Mouse (Mus musculus): ENCODE results near the gene Tmem199. TPM values are rescaled to one million over a fixed set of nuclear protein-coding genes. Genes with fewer than 3 reads are reported as not detected.

Gene Tmem199
- polyA plus RNA-seq, 1 experiment from 2014 or later: 61.9 TPM

- no peak overlapping the region for H3K4me3 ChIP-seq (ENCODE audit: low read depth, low read length)
- H3K27ac ChIP-seq (ENCODE audit: low read depth, low read length): no peak overlapping the region
- ATAC-seq (replicated peaks; ENCODE audit: low FRiP score): no peak
- H3K36me3 ChIP-seq (ENCODE audit: control insufficient read depth, insufficient read depth, low read length): peaks cover 6% of the 10 kb centered on the region; the same call in 1 of the 2 replicates
- peak overlapping the region; percentile 81 for H3K4me2 ChIP-seq
- no peak for DNase-seq (ENCODE audit: low spot score)
- 68% methylated on average over 2 of the region's 2 CpGs for WGBS
- no peaks in the 10 kb centered on the region for H3K27me3 ChIP-seq (replicated peaks; ENCODE audit: control insufficient read depth, insufficient read depth, low read length)
- H3K9ac ChIP-seq (ENCODE audit: low read depth, low read length): no peak overlapping the region
- H3K4me1 ChIP-seq (replicated peaks; ENCODE audit: control insufficient read depth, insufficient read depth, low read length): peaks cover 20% of the 10 kb centered on the region
- no peaks in the 10 kb centered on the region for H3K9me3 ChIP-seq (ENCODE audit: control insufficient read depth, low read length)
Observed at GRCm38 (mm10) chr11:78547718-78548460, 35.9 kb upstream of the Tmem199 start.

DNA sequence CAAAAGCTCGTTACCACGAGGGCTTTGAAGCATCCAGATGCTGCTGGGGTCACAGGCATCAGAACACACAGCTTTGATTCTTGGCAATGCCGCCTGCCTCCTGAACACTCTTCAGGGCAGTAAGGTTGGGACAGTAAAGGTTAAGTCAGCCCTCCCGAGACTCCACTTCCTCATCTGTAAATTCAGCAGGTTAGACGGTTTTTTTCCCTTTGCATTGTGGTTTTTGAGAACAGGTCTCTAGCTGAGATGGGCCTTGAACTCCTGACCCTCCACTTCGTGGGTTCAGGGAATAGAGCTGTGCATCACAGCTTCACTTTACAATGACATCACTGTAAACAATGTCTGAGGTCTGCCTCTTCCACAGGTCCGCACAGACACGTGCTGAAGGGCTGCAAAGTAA is 33.2 kb upstream of the Tmem199 start:
- no peak overlapping the region for H3K27ac ChIP-seq (ENCODE audit: low read depth, low read length)
- peaks cover 15% of the 10 kb centered on the region for H3K36me3 ChIP-seq (ENCODE audit: control insufficient read depth, insufficient read depth, low read length)
- H3K4me1 ChIP-seq (replicated peaks; ENCODE audit: control insufficient read depth, insufficient read depth, low read length): peaks cover 20% of the 10 kb centered on the region
- no peaks in the 10 kb centered on the region for H3K9me3 ChIP-seq (ENCODE audit: control insufficient read depth, low read length)
- ATAC-seq (replicated peaks; ENCODE audit: low FRiP score) (no peak; the same call in 1 of the 2 replicates), DNase-seq (ENCODE audit: low spot score) (no peak)
- WGBS: 53% methylated on average over 8 of the region's 8 CpGs
- H3K27me3 ChIP-seq (replicated peaks; ENCODE audit: control insufficient read depth, insufficient read depth, low read length): no peaks in the 10 kb centered on the region
- no peak overlapping the region for H3K9ac ChIP-seq (ENCODE audit: low read depth, low read length)
- no peak overlapping the region for H3K4me3 ChIP-seq (ENCODE audit: low read depth, low read length)
- no peak overlapping the region for H3K4me2 ChIP-seq

DNA sequence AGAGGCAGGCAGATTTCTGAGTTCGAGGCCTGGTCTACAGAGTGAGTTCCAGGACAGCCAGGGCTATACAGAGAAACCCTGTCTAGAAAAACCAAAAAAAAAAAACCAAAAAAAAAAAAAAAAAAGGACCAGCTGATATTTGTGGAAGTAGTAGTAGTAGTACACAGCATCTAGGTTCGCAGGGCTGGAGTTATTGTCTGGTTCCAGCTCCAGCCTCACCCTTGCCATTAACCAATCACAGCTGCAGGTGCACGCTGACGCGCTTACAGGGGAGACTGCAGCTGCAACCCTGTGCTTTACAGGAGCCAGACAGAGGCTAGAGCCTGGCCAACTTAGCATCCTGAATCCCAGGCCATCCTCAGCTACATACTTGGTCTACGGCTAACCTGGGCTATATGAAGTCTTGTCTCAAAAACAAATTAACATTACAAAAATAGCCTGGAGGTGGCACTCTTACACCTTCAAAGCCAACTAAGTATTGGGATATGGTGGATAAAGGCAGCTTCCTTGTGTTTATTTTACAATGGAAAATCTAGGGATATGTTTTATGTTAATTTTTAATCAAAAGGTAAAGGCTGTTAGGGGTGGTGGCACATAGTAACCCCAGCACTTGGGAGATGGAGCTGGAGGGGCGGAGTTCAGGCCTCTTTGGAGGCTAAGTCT is 32.6 kb upstream of the Tmem199 start:
- Histone ChIP-seq H3K4me2 (no peak overlapping the region), H3K9ac (ENCODE audit: low read depth, low read length) (no peak overlapping the region), H3K27ac (ENCODE audit: low read depth, low read length) (no peak overlapping the region), H3K36me3 (ENCODE audit: control insufficient read depth, insufficient read depth, low read length) (peaks cover 15% of the 10 kb centered on the region), H3K27me3 (replicated peaks; ENCODE audit: control insufficient read depth, insufficient read depth, low read length) (no peaks in the 10 kb centered on the region), H3K9me3 (ENCODE audit: control insufficient read depth, low read length) (no peaks in the 10 kb centered on the region), H3K4me1 (replicated peaks; ENCODE audit: control insufficient read depth, insufficient read depth, low read length) (peaks cover 20% of the 10 kb centered on the region), H3K4me3 (ENCODE audit: low read depth, low read length) (no peak overlapping the region)
- ATAC-seq (replicated peaks; ENCODE audit: low FRiP score): no peak
- WGBS: 89% methylated on average over 7 of the region's 7 CpGs
- no peak for DNase-seq (ENCODE audit: low spot score)

DNA sequence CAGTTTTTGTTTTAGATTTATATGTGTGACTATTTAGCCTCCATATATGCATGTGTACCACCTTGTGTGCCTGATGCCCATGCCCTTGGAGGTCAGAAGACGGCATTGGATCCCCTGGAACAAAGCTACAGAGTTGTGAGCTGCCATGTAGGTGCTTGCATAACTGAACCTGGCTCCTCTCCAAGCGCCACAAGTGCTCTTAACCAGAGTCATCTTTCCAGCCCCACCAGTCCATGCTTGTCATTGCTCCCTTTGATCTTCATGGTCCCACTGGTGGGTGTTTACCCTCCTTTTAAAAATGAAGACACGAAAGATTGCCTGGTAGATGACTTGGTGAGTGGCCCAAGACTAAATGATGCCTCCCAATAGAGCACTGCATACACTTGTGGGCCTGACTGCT is 28.4 kb upstream of the Tmem199 start:
- no peak for ATAC-seq (replicated peaks; ENCODE audit: low FRiP score)
- DNase-seq (ENCODE audit: low spot score): no peak

DNA sequence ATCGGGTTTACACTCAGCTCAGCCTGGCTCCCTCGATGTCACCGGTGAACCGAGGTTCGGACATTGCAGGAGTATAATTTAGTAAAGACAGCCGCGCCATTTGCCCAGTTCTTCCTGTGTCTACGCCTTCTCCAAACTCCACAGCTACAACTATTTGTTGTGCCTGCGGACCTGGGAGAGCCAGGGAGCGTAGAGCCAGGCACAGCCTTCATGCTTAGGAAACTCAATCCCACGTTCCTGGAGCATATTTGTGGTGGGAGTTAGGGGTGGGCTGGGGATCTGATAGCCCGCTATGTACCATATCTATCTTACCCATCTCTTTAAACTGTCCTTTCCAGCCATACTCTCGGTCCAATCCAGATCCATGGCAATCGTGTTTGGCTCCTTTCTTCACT is 24.7 kb upstream of the Tmem199 start:
- H3K36me3 ChIP-seq (ENCODE audit: control insufficient read depth, insufficient read depth, low read length): peaks cover 8% of the 10 kb centered on the region
- DNase-seq (ENCODE audit: low spot score) (no peak), ATAC-seq (replicated peaks; ENCODE audit: low FRiP score) (peak; percentile 2; the same call in 1 of the 2 replicates)
- H3K27ac ChIP-seq (ENCODE audit: low read depth, low read length): peak overlapping the region; percentile 81
- peak overlapping the region; percentile 93 for H3K9ac ChIP-seq (ENCODE audit: low read depth, low read length)
- peak overlapping the region; percentile 94 for H3K4me2 ChIP-seq
- H3K9me3 ChIP-seq (ENCODE audit: control insufficient read depth, low read length): no peaks in the 10 kb centered on the region
- 2% methylated on average over 14 of the region's 14 CpGs for WGBS
- H3K4me1 ChIP-seq (replicated peaks; ENCODE audit: control insufficient read depth, insufficient read depth, low read length): peaks cover 19% of the 10 kb centered on the region; the same call in 1 of the 2 replicates
- H3K27me3 ChIP-seq (replicated peaks; ENCODE audit: control insufficient read depth, insufficient read depth, low read length): no peaks in the 10 kb centered on the region
- peak overlapping the region; percentile 83 for H3K4me3 ChIP-seq (ENCODE audit: low read depth, low read length)

More for the DNA sequence above, 28.4 kb upstream of the Tmem199 start:
- Histone ChIP-seq H3K4me3 (ENCODE audit: low read depth, low read length) (no peak overlapping the region), H3K27me3 (replicated peaks; ENCODE audit: control insufficient read depth, insufficient read depth, low read length) (no peaks in the 10 kb centered on the region), H3K9me3 (ENCODE audit: control insufficient read depth, low read length) (no peaks in the 10 kb centered on the region), H3K9ac (ENCODE audit: low read depth, low read length) (no peak overlapping the region), H3K36me3 (ENCODE audit: control insufficient read depth, insufficient read depth, low read length) (peaks cover 18% of the 10 kb centered on the region), H3K4me2 (no peak overlapping the region), H3K27ac (ENCODE audit: low read depth, low read length) (no peak overlapping the region), H3K4me1 (replicated peaks; ENCODE audit: control insufficient read depth, insufficient read depth, low read length) (peaks cover 15% of the 10 kb centered on the region)
- WGBS: 87% methylated on average over 3 of the region's 3 CpGs

DNA sequence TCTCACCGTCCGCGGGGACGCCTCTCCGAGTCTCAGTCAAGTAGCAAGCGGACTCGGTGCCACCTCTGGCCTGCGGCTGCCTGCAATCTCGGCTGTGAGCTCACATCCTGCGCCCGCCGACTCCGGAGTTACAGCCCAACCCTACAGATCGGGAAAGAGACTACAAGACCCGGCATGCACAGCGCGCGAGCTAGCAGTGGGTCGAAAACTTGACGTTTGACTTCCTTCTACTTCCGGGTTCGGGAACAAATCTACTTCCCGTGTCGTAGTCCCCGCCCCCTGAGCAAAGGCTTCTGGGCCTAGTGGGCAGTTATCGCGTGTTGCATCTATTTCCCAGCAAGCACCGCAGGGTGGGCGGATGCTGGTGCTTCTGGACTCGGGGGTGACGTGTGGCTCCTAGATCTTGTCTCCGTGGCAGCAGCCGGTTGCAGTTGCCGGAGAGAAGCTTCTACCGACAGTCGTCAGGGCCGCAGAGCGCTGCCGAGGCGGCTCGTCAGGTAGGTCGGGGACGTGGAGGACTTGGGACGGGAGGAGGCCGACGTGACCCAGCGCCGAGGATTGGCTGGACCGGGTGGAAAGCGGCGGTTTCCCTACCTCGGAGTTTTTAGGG is 24.2 kb upstream of the Tmem199 start, which contains the start of the genes Tnfaip1 and Ift20:
Gene Tnfaip1, minus strand, starts transcription at position 253 of the 610 bp plus-strand sequence.
Gene Ift20, plus strand, starts transcription at position 282 of the 610 bp plus-strand sequence.
- Histone ChIP-seq H3K9me3 (ENCODE audit: control insufficient read depth, low read length) (no peaks in the 10 kb centered on the region), H3K27ac (ENCODE audit: low read depth, low read length) (peak within 1 kb of the TSS; percentile 81), H3K9ac (ENCODE audit: low read depth, low read length) (peak within 1 kb of the TSS; percentile 93), H3K4me3 (ENCODE audit: low read depth, low read length) (peak within 1 kb of the TSS; percentile 83), H3K4me1 (replicated peaks; ENCODE audit: control insufficient read depth, insufficient read depth, low read length) (peaks cover 19% of the 10 kb centered on the region; the same call in 1 of the 2 replicates), H3K4me2 (peak within 1 kb of the TSS; percentile 94), H3K27me3 (replicated peaks; ENCODE audit: control insufficient read depth, insufficient read depth, low read length) (no peaks in the 10 kb centered on the region), H3K36me3 (ENCODE audit: control insufficient read depth, insufficient read depth, low read length) (peaks cover 8% of the 10 kb centered on the region)
- ATAC-seq (replicated peaks; ENCODE audit: low FRiP score) (peak; percentile 97), DNase-seq (ENCODE audit: low spot score) (peak; percentile 96)
- under 1% methylated on average over 52 of the region's 52 CpGs for WGBS

GRCm38 (mm10) chr11:78535376-78536079 is 23.6 kb upstream of the Tmem199 start:
- no peaks in the 10 kb centered on the region for H3K9me3 ChIP-seq (ENCODE audit: control insufficient read depth, low read length)
- H3K36me3 ChIP-seq (ENCODE audit: control insufficient read depth, insufficient read depth, low read length): peaks cover 5% of the 10 kb centered on the region; the same call in 1 of the 2 replicates
- peak overlapping the region; percentile 83 for H3K4me3 ChIP-seq (ENCODE audit: low read depth, low read length)
- H3K4me1 ChIP-seq (replicated peaks; ENCODE audit: control insufficient read depth, insufficient read depth, low read length): peaks cover 19% of the 10 kb centered on the region; the same call in 1 of the 2 replicates
- DNase-seq (ENCODE audit: low spot score) (peak; percentile 42), ATAC-seq (replicated peaks; ENCODE audit: low FRiP score) (no peak)
- H3K9ac ChIP-seq (ENCODE audit: low read depth, low read length): peak overlapping the region; percentile 60
- no peaks in the 10 kb centered on the region for H3K27me3 ChIP-seq (replicated peaks; ENCODE audit: control insufficient read depth, insufficient read depth, low read length)
- peak overlapping the region; percentile 72 for H3K27ac ChIP-seq (ENCODE audit: low read depth, low read length)
- under 1% methylated on average over 23 of the region's 23 CpGs for WGBS
- peak overlapping the region; percentile 94 for H3K4me2 ChIP-seq

GRCm38 (mm10) chr11:78534516-78534915 is 22.5 kb upstream of the Tmem199 start:
- Histone ChIP-seq H3K4me2 (peak overlapping the region; percentile 94), H3K9ac (ENCODE audit: low read depth, low read length) (no peak overlapping the region), H3K27me3 (replicated peaks; ENCODE audit: control insufficient read depth, insufficient read depth, low read length) (no peaks in the 10 kb centered on the region), H3K27ac (ENCODE audit: low read depth, low read length) (no peak overlapping the region), H3K9me3 (ENCODE audit: control insufficient read depth, low read length) (no peaks in the 10 kb centered on the region), H3K36me3 (ENCODE audit: control insufficient read depth, insufficient read depth, low read length) (peaks cover 9% of the 10 kb centered on the region), H3K4me1 (replicated peaks; ENCODE audit: control insufficient read depth, insufficient read depth, low read length) (peaks cover 19% of the 10 kb centered on the region; the same call in 1 of the 2 replicates), H3K4me3 (ENCODE audit: low read depth, low read length) (peak overlapping the region; percentile 83; the same call in 1 of the 2 replicates)
- no peak for DNase-seq (ENCODE audit: low spot score)
- no peak for ATAC-seq (replicated peaks; ENCODE audit: low FRiP score)
- WGBS: 83% methylated on average over 4 of the region's 4 CpGs

All from liver, embryonic 11.5 days (tissue).